Mouse (Mus musculus) thymus, adult 2 months (tissue): ENCODE measurements around the gene Gm49380. TPM values are rescaled to one million over a fixed set of nuclear protein-coding genes. Genes with fewer than 3 reads are reported as not detected.

Experiments
- DNase-seq: peaks from one replicate; pipeline ENCODE4 v3.0.0; 2021
- H3K27ac ChIP-seq: fragments of 200-500 bp; 2 replicates; pipeline ENCODE4 v1.5.1; 2012; ENCODE audit warnings: low read length, control low read depth; ENCODE audit not compliant: control insufficient read depth, insufficient read depth
- H3K27me3 ChIP-seq: fragments of 200-500 bp; 2 replicates; pipeline ENCODE4 v1.6.1; 2012; ENCODE audit warnings: mild to moderate bottlenecking, low read length, moderate library complexity, mixed read lengths; ENCODE audit not compliant: control insufficient read depth, insufficient read depth
- H3K36me3 ChIP-seq: fragments of 200-500 bp; 2 replicates; pipeline ENCODE4 v1.6.1; 2012; ENCODE audit warnings: mild to moderate bottlenecking, low read length, moderate library complexity; ENCODE audit not compliant: control insufficient read depth, insufficient read depth
- H3K4me1 ChIP-seq: fragments of 200-500 bp; replicated peaks from 2 replicates; pipeline ENCODE4 v1.6.1; 2012; ENCODE audit warnings: low read length; ENCODE audit not compliant: control insufficient read depth, insufficient read depth
- H3K4me3 ChIP-seq: fragments of 200-500 bp; 2 replicates; pipeline ENCODE4 v1.5.1; 2012; ENCODE audit warnings: mild to moderate bottlenecking, low read length, control low read depth, moderate library complexity; ENCODE audit not compliant: control insufficient read depth, insufficient read depth
- CTCF ChIP-seq: fragments of 200-500 bp; IDR thresholded peaks from 2 replicates; pipeline ENCODE4 v1.5.1; 2012; ENCODE audit warnings: mild to moderate bottlenecking, control low read depth, low read length, moderate library complexity, borderline replicate concordance; ENCODE audit not compliant: control insufficient read depth, poor library complexity, insufficient read depth; ENCODE audit errors: extremely low read depth
- POLR2A ChIP-seq: fragments of 200-500 bp; IDR thresholded peaks from 2 replicates; pipeline ENCODE4 v1.6.1; 2012; ENCODE audit warnings: mild to moderate bottlenecking, low read length, control low read depth, moderate library complexity; ENCODE audit not compliant: control insufficient read depth, poor library complexity, insufficient read depth; ENCODE audit errors: extremely low read depth
- WGBS: fragments of 180-500 bp; shearing (Covaris S2); methylation state at CpG from one replicate; pipeline ENCODE4 v1.1.7; 2018; 5-methylcytosine and 5-hydroxymethylcytosine counted together
- polyA plus RNA-seq: library from polyadenylated mRNA; depleted of rRNA; stranded (reverse); fragments of >200 nt; gene quantifications from 2 replicates; pipeline ENCODE4 v1.2.3, GENCODE M21; 2012

Gm49380 gene
- polyA plus RNA-seq, 1 experiment = not detected

DNA sequence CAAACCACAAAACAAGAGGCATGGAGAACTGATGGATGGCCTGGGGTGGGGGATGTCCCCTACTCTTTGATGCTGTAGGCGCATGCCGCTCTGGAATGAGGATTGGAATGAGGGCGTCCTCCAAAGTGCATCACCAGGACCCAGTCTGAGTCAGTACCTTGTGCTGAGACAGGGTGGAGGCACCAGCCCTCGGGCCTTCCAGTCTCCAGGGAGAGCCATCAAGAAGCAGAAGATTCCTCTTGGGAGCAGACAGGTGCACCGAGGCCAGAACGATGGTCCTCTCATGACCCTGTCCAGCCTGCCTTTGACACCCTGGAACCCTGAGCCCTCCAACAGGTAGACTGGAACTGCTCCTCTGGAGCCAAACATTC lies 45.4 kb downstream of the Gm49380 start:
- no peak overlapping the region for H3K4me3 ChIP-seq
- TF ChIP-seq POLR2A (no peak), CTCF (no peak)
- H3K27me3 ChIP-seq = no peaks in the 10 kb centered on the region
- no peaks in the 10 kb centered on the region for H3K36me3 ChIP-seq
- 97% methylated on average over 6 of the region's 6 CpGs for whole genome bisulfite sequencing
- H3K4me1 ChIP-seq = peaks cover 25% of the 10 kb centered on the region
- DNase-seq = no peak
- no peak overlapping the region for H3K27ac ChIP-seq

DNA sequence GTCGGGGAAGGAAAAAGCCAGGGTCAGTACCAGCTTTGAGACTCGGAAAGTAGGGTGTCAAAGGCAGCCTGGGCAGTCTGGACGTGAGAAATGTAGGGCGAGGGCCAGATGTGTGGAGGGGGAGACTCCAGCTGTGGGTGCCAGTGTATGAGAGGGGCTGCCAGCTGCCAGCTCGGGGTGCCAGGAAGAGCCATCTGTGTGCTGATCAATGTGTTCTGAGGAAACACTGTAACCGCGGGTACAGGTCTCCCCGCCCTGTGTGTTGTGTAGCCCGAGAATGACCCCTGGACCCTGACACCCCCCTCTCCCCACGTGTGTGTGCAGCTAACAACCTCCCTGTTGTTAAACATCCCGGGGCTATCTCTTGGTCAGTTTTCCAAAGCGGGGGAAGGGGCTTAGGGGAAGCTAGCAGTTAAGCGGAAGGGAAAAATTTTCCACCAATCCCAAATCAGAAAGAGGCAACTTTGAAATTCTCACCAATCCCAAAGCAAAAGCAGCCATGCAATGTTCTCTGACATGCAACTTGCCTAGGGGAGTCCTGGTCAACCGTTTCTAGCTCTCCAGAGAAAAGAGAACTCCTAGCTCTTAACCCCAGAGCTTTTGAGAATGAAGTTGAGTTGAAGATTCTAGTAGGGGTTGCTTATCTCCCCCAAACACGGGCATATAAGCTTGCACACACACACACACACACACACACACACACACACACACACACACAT lies 45.9 kb downstream of the Gm49380 start:
- H3K4me1 ChIP-seq = peaks cover 25% of the 10 kb centered on the region
- H3K36me3 ChIP-seq = no peaks in the 10 kb centered on the region
- no peaks in the 10 kb centered on the region for H3K27me3 ChIP-seq
- TF ChIP-seq CTCF (no peak), POLR2A (no peak)
- peak overlapping the region; percentile 69 for H3K4me3 ChIP-seq
- H3K27ac ChIP-seq = no peak overlapping the region
- WGBS = 12% methylated on average over 15 of the region's 15 CpGs
- peak; percentile 62 for DNase-seq

GRCm38 (mm10) chr9:44066785-44067225 lies 46.5 kb downstream of the Gm49380 start, which contains the start of gene Usp2:
Usp2 (plus strand) TSS chr9:44067021.
- no peak within 1 kb of the TSS for H3K27ac ChIP-seq
- peak; percentile 100 for DNase-seq
- under 1% methylated on average over 38 of the region's 38 CpGs for WGBS
- peaks cover 25% of the 10 kb centered on the region for H3K4me1 ChIP-seq
- H3K4me3 ChIP-seq = peak within 1 kb of the TSS; percentile 69
- H3K27me3 ChIP-seq = no peaks in the 10 kb centered on the region
- H3K36me3 ChIP-seq = no peaks in the 10 kb centered on the region
- TF ChIP-seq POLR2A = no peak
- TF ChIP-seq CTCF = peak; percentile 97

DNA sequence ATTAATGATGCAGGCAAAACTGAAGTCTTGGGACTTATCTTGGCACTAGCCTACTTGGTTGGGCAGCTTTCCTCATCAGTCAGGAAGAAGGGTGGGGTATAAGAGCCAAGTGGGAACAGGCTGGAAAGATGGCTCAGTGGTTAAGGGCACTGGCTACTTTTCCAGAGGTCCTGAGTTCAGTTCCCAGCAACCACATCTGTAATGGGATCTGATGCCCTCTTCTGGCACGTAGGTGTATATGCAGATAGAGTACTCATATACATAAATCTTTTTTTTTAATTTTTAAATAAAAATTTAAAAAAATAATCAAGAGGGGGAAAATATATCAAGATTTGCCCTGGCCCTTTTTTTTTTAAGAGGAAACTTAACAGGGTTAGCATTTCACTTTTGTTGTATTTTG lies 48.1 kb downstream of the Gm49380 start:
- H3K27ac ChIP-seq = no peak overlapping the region
- no peak for TF ChIP-seq CTCF
- no peaks in the 10 kb centered on the region for H3K27me3 ChIP-seq
- H3K4me1 ChIP-seq = peaks cover 17% of the 10 kb centered on the region
- whole genome bisulfite sequencing = 59% methylated on average over 1 of the region's 1 CpGs
- no peaks in the 10 kb centered on the region for H3K36me3 ChIP-seq
- no peak for DNase-seq
- H3K4me3 ChIP-seq = no peak overlapping the region

DNA sequence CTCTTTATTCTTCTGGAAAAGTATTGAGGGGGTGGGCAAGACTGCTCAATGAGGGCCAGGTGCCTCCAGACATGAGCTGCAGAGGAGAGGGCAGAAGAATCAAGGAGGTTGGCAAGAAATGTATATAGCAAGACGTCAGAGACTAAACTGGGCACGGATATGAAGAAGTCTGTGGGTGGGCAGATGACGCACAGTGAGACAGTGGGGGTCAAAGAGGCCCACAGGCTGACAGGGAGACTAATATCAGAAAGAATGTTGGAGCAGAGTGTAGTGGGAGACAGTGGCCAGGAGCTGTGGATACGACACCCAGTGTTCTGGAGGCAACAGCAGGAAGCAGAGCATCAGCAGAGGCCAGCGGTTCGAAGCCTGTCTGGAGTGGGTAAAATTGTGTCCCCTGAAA lies 54.7 kb downstream of the Gm49380 start:
- no peak for DNase-seq
- Histone ChIP-seq H3K27ac (no peak overlapping the region), H3K4me3 (no peak overlapping the region), H3K4me1 (no peaks in the 10 kb centered on the region), H3K36me3 (no peaks in the 10 kb centered on the region), H3K27me3 (no peaks in the 10 kb centered on the region)
- no peak for TF ChIP-seq POLR2A
- TF ChIP-seq CTCF = no peak
- 93% methylated on average over 6 of the region's 6 CpGs for WGBS

GRCm38 (mm10) chr9:44053936-44054335 lies 59.4 kb downstream of the Gm49380 start:
- H3K27me3 ChIP-seq = no peaks in the 10 kb centered on the region
- no peak overlapping the region for H3K4me3 ChIP-seq
- peaks cover 8% of the 10 kb centered on the region for H3K36me3 ChIP-seq
- WGBS = 74% methylated on average over 1 of the region's 1 CpGs
- no peak overlapping the region for H3K27ac ChIP-seq
- TF ChIP-seq CTCF (no peak), POLR2A (no peak)
- no peak for DNase-seq
- H3K4me1 ChIP-seq = peaks cover 13% of the 10 kb centered on the region

DNA sequence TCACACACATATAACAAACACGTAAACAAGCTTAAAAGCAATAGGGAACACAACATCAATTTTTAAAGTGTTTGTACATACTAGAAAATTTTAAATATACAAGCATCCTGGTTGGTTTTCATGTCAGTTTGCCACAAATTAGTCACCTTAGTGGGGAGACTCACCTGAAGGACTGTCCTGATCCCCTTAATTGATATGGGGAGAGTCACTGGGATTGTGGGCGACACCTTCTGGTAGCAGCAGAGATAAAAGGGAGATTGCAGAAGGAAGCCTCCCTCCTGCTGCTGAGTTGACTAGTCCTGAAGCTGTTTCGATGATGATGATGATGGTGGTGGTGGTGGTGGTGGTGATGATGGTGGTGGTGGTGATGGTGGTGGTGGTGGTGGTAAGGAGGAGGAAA lies 60.4 kb downstream of the Gm49380 start:
- 74% methylated on average over 3 of the region's 3 CpGs for WGBS
- no peaks in the 10 kb centered on the region for H3K27me3 ChIP-seq
- H3K4me3 ChIP-seq = no peak overlapping the region
- H3K27ac ChIP-seq = no peak overlapping the region
- H3K4me1 ChIP-seq = peaks cover 24% of the 10 kb centered on the region
- H3K36me3 ChIP-seq = peaks cover 19% of the 10 kb centered on the region
- TF ChIP-seq CTCF = no peak
- TF ChIP-seq POLR2A = no peak
- peak; percentile 53 for DNase-seq
